Mouse (Mus musculus) WW6 (cell line): Measurements from ENCODE around the gene Hap1.
"Not testable (repeated sequence)": the region's sequence is repeated elsewhere in the genome, so short reads cannot be mapped to it uniquely, and the experiment has no call there.

ENCODE experiments used
- DNase-seq: peaks from one replicate; pipeline ENCODE4 v3.0.0-alpha.2; 2013; ENCODE audit warnings: low read depth, low spot score

Gene Hap1

GRCm38 (mm10) chr11:100318529-100319451 is 37.1 kb downstream of the Hap1 start:
- DNase-seq = no peak

GRCm38 (mm10) chr11:100317826-100318380 is 38.0 kb downstream of the Hap1 start:
- no peak for DNase-seq

- DNase-seq = no peak
Observed at GRCm38 (mm10) chr11:100315439-100315838, 40.5 kb downstream of the Hap1 start.

- no peak for DNase-seq
Observed at GRCm38 (mm10) chr11:100313424-100313823, 42.5 kb downstream of the Hap1 start.

GRCm38 (mm10) chr11:100312096-100312679 is 43.7 kb downstream of the Hap1 start:
- DNase-seq = no peak

- no peak for DNase-seq
Observed at GRCm38 (mm10) chr11:100311656-100312055, 44.3 kb downstream of the Hap1 start.

GRCm38 (mm10) chr11:100308672-100309071 is 47.3 kb downstream of the Hap1 start:
- DNase-seq = not testable (repeated sequence)

- DNase-seq = no peak
Observed at GRCm38 (mm10) chr11:100307900-100308299, 48.0 kb downstream of the Hap1 start.

GRCm38 (mm10) chr11:100301292-100301691 is 54.6 kb downstream of the Hap1 start:
- no peak for DNase-seq

GRCm38 (mm10) chr11:100300293-100300692 is 55.6 kb downstream of the Hap1 start:
- DNase-seq = no peak

GRCm38 (mm10) chr11:100298274-100299036 is 57.5 kb downstream of the Hap1 start:
- DNase-seq = no peak

GRCm38 (mm10) chr11:100297801-100298200 is 58.1 kb downstream of the Hap1 start:
- no peak for DNase-seq
